Mouse (Mus musculus) intestine, embryonic 16.5 days (tissue): ENCODE results near the gene Fgfr2. TPM values are rescaled to one million over a fixed set of nuclear protein-coding genes. Genes with fewer than 3 reads are reported as not detected.
"Not testable (repeated sequence)": the region's sequence is repeated elsewhere in the genome, so short reads cannot be mapped to it uniquely, and the experiment has no call there.

Experiments
- ATAC-seq: fragments of 200-750 bp; cut with Nextera tagmentation; 2 replicates; pipeline ENCODE4 v1.8.0; 2017; ENCODE audit warnings: moderate TSS enrichment, moderate library complexity
- H3K27ac ChIP-seq: fragments of 300-500 bp; sonication (generic); 2 replicates; pipeline ENCODE4 v1.5.1; 2014; ENCODE audit warnings: mild to moderate bottlenecking, low read length
- H3K27me3 ChIP-seq: fragments of 300-500 bp; sonication (generic); replicated peaks from 2 replicates; pipeline ENCODE4 v1.6.1; 2014; ENCODE audit warnings: low read length, control low read depth, mixed read lengths; ENCODE audit not compliant: control insufficient read depth, insufficient read depth
- H3K36me3 ChIP-seq: fragments of 300-500 bp; sonication (generic); 2 replicates; pipeline ENCODE4 v1.6.1; 2014; ENCODE audit warnings: low read length, control low read depth; ENCODE audit not compliant: control insufficient read depth, insufficient read depth
- H3K4me1 ChIP-seq: fragments of 300-500 bp; sonication (generic); 2 replicates; pipeline ENCODE4 v1.6.1; 2014; ENCODE audit warnings: low read length, control low read depth, mixed read lengths; ENCODE audit not compliant: control insufficient read depth, insufficient read depth
- H3K4me2 ChIP-seq: fragments of 300-500 bp; sonication (generic); 2 replicates; pipeline ENCODE4 v1.6.1; 2014; ENCODE audit warnings: low read depth, low read length, control low read depth
- H3K4me3 ChIP-seq: fragments of 300-500 bp; sonication (generic); 2 replicates; pipeline ENCODE4 v1.5.1; 2014; ENCODE audit warnings: mild to moderate bottlenecking, low read length
- H3K9ac ChIP-seq: fragments of 300-500 bp; sonication (generic); 2 replicates; pipeline ENCODE4 v1.6.1; 2014; ENCODE audit warnings: low read depth, low read length
- H3K9me3 ChIP-seq: fragments of 300-500 bp; sonication (generic); 2 replicates; pipeline ENCODE4 v1.6.1; 2016; ENCODE audit warnings: low read length, control low read depth; ENCODE audit not compliant: control insufficient read depth
- WGBS: fragments of 180-500 bp; shearing (Covaris S2); extraction: QIAGEN DNeasy Blood & Tissue Kit; methylation state at CpG from one replicate; pipeline ENCODE4 v1.1.7; 2014; 5-methylcytosine and 5-hydroxymethylcytosine counted together
- polyA plus RNA-seq: library from polyadenylated mRNA; unstranded; fragments of >200 nt; fragmentation: Nextera tagmentation; extraction: Ambion mirVana; gene quantifications from 2 replicates; pipeline ENCODE4 v1.2.1, GENCODE M21; 2015

Fgfr2 gene
- polyA plus RNA-seq, 1 experiment from 2014 or later = 47.3 TPM

DNA sequence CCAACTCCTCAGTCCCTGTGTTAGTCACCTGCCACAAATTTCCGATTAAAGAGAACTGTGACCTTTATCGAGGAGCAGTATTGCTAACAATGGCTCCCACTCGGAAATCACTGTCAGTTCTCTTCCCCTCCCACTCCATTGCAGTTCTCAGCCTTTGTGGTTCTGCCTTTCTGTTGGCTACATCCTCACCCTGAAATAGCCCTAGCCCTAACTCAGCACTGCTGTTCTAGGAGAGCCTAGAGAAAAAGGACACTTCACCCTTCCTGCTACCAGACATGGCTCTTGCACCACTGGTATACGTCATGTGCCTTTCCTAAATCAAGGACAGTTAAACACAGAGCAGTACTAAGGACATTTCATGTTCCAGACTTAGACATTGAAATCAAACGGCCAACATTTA, 1695.8 kb downstream of the Fgfr2 start:
- Histone ChIP-seq H3K27ac (no peak overlapping the region), H3K36me3 (peaks cover 3% of the 10 kb centered on the region; the same call in 1 of the 2 replicates), H3K27me3 (no peaks in the 10 kb centered on the region), H3K9me3 (no peaks in the 10 kb centered on the region), H3K4me1 (no peaks in the 10 kb centered on the region), H3K9ac (no peak overlapping the region), H3K4me2 (no peak overlapping the region), H3K4me3 (no peak overlapping the region)
- 90% methylated on average over 5 of the region's 5 CpGs for WGBS
- ATAC-seq = no peak

DNA sequence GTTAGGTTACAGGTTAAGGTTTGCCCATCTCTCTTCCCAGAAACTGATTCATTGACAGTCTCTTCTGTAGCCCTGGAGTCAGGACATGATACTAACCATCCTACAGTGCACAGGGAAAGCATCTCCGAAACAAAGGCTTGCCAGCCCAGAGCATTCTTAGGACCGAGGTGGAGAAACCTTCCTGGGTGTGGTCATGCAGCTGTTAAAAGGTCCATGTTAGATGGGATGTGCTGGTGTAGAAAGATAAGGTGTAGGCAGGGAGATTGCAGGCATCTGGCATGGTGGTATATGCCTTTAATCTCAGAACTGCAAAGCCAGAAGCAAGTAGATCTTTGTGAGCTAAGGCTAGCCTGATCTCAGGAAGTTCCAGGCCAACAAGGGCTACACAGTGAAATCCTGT, 1698.2 kb downstream of the Fgfr2 start:
- H3K27ac ChIP-seq = no peak overlapping the region
- no peaks in the 10 kb centered on the region for H3K4me1 ChIP-seq
- H3K9me3 ChIP-seq = no peaks in the 10 kb centered on the region
- H3K36me3 ChIP-seq = no peaks in the 10 kb centered on the region; the same call in 1 of the 2 replicates
- no peak overlapping the region for H3K4me3 ChIP-seq
- ATAC-seq = peak; percentile 68
- 75% methylated on average over 2 of the region's 2 CpGs for WGBS
- no peak overlapping the region for H3K4me2 ChIP-seq
- no peaks in the 10 kb centered on the region for H3K27me3 ChIP-seq
- no peak overlapping the region for H3K9ac ChIP-seq

DNA sequence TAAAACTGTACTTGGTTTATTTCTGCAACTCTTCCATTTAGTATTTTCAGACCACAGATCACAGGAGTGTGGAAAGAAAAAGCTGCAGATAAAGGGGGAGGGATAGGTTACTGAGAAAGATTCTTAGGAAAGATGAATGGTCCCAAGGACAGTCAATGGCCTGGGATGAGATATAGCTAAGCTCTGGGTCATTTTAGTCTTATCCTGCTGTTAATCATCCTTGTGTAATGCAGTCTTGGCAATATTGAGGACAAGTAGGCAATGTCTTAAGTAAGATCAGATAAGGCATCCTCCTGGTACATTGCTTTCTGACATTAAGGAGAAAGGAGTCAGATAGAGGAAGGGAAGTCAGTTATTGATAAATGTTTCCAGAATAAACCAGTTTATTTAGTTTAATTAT, 1705.5 kb downstream of the Fgfr2 start:
- Histone ChIP-seq H3K9me3 (no peaks in the 10 kb centered on the region), H3K4me1 (peaks cover 3% of the 10 kb centered on the region; the same call in 1 of the 2 replicates)

DNA sequence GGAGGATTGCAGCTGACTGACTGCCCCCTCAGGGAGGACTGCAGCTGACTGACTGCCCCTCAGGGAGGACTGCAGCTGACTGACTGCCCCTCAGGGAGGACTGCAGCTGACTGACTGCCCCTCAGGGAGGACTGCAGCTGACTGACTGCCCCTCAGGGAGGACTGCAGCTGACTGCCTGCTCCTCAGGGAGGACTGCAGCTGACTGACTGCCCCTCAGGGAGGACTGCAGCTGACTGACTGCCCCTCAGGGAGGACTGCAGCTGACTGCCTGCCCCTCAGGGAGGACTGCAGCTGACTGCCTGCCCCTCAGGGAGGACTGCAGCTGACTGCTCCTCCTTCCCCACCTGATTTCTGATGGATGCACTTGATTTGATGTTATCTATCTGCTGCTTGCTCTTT, 1706.4 kb downstream of the Fgfr2 start:
- H3K27ac ChIP-seq, H3K4me1 ChIP-seq, H3K4me3 ChIP-seq, ATAC-seq, H3K9me3 ChIP-seq, H3K4me2 ChIP-seq, H3K27me3 ChIP-seq, H3K36me3 ChIP-seq, H3K9ac ChIP-seq: not testable (repeated sequence)

More for the DNA sequence above, 1705.5 kb downstream of the Fgfr2 start:
- no peak overlapping the region for H3K4me2 ChIP-seq
- no peaks in the 10 kb centered on the region for H3K27me3 ChIP-seq
- H3K4me3 ChIP-seq = no peak overlapping the region
- no peak for ATAC-seq
- H3K27ac ChIP-seq = no peak overlapping the region
- no peaks in the 10 kb centered on the region for H3K36me3 ChIP-seq
- H3K9ac ChIP-seq = no peak overlapping the region

DNA sequence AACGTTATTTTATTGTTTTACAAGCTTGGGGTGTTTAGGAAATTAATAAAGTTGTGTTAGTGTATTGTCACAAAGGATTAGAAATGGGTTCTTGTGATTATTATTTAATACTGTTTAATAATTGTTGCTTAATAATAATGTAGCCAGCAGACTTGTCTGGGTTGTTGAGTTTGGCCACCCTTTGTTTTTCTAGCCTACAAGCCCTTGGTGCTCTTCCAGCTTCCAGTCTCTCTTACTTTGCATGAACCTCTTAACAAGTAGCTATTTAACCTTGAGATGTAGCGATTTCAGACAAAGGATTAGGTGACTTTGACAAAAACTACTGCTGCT, 1711.2 kb downstream of the Fgfr2 start:
- no peak overlapping the region for H3K9ac ChIP-seq
- H3K4me1 ChIP-seq = peaks cover 13% of the 10 kb centered on the region
- H3K4me3 ChIP-seq = no peak overlapping the region
- H3K9me3 ChIP-seq = no peaks in the 10 kb centered on the region
- no peak overlapping the region for H3K27ac ChIP-seq
- peak overlapping the region; percentile 1; the same call in 1 of the 2 replicates for H3K4me2 ChIP-seq
- H3K27me3 ChIP-seq = no peaks in the 10 kb centered on the region
- WGBS = 35% methylated on average over 2 of the region's 2 CpGs
- no peak for ATAC-seq
- H3K36me3 ChIP-seq = no peaks in the 10 kb centered on the region

DNA sequence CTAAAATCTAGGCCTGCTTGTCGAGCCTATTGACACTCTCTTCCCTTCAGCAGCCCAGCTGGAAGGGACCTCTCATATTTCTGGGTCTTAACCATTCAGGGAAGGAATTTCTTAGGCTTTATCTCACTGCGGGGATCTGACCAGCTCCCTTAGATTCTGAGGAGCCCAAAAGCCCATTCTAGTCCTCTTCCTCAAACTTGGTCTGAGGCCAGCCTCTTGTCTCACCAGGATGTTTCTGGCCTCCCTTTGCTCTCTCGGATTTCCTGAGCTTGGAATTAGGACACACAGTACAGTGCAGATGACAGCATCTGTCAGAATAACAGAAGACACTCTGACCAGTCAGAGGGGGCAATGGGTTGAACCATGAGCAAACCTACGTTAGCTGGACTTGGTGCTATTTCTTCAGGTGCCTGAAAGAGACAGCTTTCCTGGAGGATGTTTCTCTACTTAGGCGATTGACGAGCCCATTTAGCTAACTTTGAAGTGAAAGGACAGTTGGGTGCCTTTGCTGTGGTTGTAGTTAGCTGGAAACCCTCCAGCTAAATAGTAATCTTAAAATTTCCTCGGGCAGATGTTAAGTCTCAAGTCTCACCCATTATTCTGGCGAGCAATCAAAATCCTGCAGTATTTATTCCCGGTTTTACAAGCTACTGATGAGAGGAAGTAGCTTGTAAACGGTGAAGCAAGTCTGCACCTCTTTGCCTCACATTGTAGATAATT, 1711.8 kb downstream of the Fgfr2 start:
- H3K9me3 ChIP-seq = no peaks in the 10 kb centered on the region
- H3K4me3 ChIP-seq = peak overlapping the region; percentile 97
- 21% methylated on average over 10 of the region's 10 CpGs for WGBS
- no peaks in the 10 kb centered on the region for H3K36me3 ChIP-seq
- H3K9ac ChIP-seq = peak overlapping the region; percentile 87
- H3K4me2 ChIP-seq = peak overlapping the region; percentile 72
- H3K4me1 ChIP-seq = peaks cover 13% of the 10 kb centered on the region
- no peaks in the 10 kb centered on the region for H3K27me3 ChIP-seq
- ATAC-seq = no peak
- H3K27ac ChIP-seq = peak overlapping the region; percentile 75

DNA sequence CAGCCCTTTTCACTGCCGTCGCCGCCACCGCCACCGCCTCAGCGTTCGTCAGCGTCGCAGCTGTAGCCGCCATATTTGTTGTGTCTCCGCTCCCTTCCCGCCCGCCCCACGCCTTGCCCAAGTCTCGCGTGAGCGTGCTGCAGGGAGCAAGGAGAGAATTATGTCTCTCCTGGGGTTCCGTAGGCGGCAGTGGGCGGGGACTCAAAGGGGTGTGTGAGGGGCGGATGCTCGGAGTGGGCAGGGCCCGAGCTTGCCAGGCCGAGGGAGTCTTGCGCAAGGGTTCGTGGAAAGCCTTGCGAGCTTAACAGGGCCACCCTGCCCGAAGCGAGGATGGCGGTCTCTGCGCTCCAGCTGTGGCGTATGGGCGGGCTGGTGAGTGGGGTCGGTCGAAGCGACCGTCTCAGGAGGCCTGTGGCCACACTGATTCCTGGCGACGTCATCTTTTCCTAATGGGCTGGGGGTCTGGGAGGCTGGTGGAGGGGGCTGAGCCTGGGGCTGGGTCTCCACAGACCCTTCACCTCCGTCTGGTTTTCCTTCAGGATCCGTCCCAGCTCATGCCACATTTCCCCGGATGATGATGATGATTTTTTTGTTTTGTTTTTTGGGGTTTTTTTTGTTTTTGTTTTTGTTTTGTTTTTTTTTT, 1712.6 kb downstream of the Fgfr2 start, which contains the start of the genes Ikzf5 and Acadsb:
Gene Ikzf5 (minus strand): TSS at position 106 of the 643 bp plus-strand sequence.
Gene Acadsb (plus strand): TSS at position 186 of the 643 bp plus-strand sequence.
- Histone ChIP-seq H3K4me1 (peaks cover 13% of the 10 kb centered on the region), H3K9ac (peak within 1 kb of the TSS; percentile 97), H3K27me3 (no peaks in the 10 kb centered on the region), H3K27ac (peak within 1 kb of the TSS; percentile 75), H3K36me3 (no peaks in the 10 kb centered on the region), H3K4me3 (peak within 1 kb of the TSS; percentile 97), H3K4me2 (peak within 1 kb of the TSS; percentile 81), H3K9me3 (no peaks in the 10 kb centered on the region)
- WGBS = under 1% methylated on average over 42 of the region's 42 CpGs
- ATAC-seq = peak; percentile 98

DNA sequence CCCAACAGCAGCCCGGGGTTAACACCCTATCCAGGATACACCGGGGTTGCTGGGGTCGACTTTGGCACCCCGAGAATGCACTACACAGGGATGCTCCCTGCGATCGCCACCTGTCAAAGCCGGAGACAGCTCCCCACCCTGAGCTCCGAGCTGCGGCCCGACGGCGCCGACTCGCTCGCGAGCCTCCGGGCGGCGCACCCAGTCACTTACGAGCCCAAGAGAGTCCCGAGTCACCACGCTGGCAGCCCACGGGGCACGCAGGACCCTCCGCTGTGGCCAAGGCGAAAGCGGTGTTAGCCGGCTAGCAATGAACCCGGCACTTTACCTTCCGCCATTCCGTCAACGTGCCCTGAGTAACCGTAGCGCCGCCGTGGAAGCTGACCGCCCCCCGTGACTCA, 1713.2 kb downstream of the Fgfr2 start:
- Histone ChIP-seq H3K4me2 (peak overlapping the region; percentile 81), H3K9ac (peak overlapping the region; percentile 97), H3K36me3 (no peaks in the 10 kb centered on the region), H3K27me3 (no peaks in the 10 kb centered on the region), H3K4me3 (peak overlapping the region; percentile 97), H3K4me1 (peaks cover 13% of the 10 kb centered on the region), H3K9me3 (no peaks in the 10 kb centered on the region), H3K27ac (peak overlapping the region; percentile 66)
- under 1% methylated on average over 38 of the region's 38 CpGs for WGBS
- ATAC-seq = peak; percentile 71

DNA sequence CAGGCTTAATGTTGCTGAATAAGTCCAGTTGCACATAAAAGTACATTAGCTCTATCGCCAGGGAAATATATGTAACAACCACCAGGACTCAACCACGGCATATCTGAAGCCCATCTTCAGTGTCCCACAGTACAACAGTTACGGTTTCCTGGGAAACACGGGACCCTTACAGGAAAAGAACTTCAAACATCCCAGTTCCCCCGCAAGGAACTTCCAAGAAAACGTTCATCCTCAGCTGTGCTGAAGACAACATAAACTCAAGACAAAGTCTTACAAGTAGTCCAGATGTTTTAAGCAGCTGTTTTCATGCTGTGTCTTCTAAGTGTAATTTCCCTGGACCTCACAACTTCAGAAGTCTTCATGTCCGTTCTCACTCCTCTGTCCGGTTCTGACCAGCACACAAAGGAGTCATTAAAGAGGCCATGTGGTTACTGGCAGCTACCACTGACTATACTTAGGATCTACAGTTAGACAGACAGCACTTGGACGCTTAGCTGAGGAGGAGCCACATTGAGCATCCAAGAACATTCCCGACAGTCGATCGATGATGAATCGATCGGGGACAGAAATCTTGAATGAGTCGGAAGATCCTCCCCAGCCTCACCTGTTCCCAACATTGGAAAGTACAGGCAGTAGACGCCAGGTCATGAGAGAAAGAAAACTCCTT, 1713.7 kb downstream of the Fgfr2 start:
- ATAC-seq = peak; percentile 15; the same call in 1 of the 2 replicates
- 4% methylated on average over 16 of the region's 16 CpGs for WGBS
- Histone ChIP-seq H3K27ac (no peak overlapping the region; the same call in 1 of the 2 replicates), H3K9ac (peak overlapping the region; percentile 97), H3K4me1 (peaks cover 13% of the 10 kb centered on the region), H3K36me3 (no peaks in the 10 kb centered on the region), H3K27me3 (no peaks in the 10 kb centered on the region), H3K9me3 (no peaks in the 10 kb centered on the region), H3K4me2 (peak overlapping the region; percentile 81), H3K4me3 (peak overlapping the region; percentile 97)
